Mouse (Mus musculus) kidney, adult 2 months (tissue): ENCODE measurements around the gene Nagpa.
"Not testable (repeated sequence)": the region's sequence is repeated elsewhere in the genome, so short reads cannot be mapped to it uniquely, and the experiment has no call there.

Experiments
- CTCF ChIP-seq: fragments of 200-500 bp; conservative IDR thresholded peaks from 2 replicates; pipeline ENCODE4 v1.5.1; 2011; ENCODE audit warnings: low read depth, mild to moderate bottlenecking, control low read depth, low read length, moderate library complexity, mixed read lengths; ENCODE audit not compliant: insufficient read depth, insufficient read length
- POLR2A ChIP-seq: fragments of 200-500 bp; IDR thresholded peaks from one replicate; pipeline ENCODE4 v1.6.1; 2011; ENCODE audit warnings: low read depth, low read length, control low read depth

- not testable (repeated sequence) for TF ChIP-seq POLR2A, CTCF
Observed at GRCm38 (mm10) chr16:5227501-5227900, 23.7 kb upstream of the Nagpa start.
